Mouse (Mus musculus) liver, embryonic 14.5 days (tissue): Measurements from ENCODE around the gene Rorc.

Experiments used
- CTCF ChIP-seq: IDR thresholded peaks from 2 replicates; pipeline ENCODE4 v1.5.1; 2016; ENCODE audit warnings: antibody characterized with exemption, low read depth, control low read depth
- EP300 ChIP-seq: IDR thresholded peaks from 2 replicates; pipeline ENCODE4 v1.6.1; 2016; ENCODE audit warnings: antibody characterized with exemption, low read depth

DNA sequence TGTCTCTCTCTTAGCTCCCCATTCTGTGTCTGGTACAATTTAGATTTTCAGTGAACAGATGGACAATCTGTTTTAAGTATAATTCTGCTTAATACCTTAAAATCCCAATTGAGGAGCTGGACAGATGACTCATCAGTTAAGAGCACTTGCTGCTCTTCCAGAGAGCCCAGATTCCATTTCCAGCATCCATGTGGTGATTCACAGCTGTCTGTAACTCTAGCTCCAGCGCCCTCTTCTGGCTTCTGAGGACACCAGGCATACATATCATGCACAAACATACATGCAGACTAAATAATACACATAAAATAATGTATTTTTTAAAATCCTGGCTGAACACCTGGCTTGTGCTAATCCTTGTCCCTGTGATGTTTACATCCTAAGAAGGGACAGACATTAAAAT, 11.8 kb upstream of the Rorc start:
- TF ChIP-seq EP300 (no peak), CTCF (no peak; the same call in 1 of the 2 replicates)
